Mouse (Mus musculus): ENCODE results near the gene Arntl. TPM values are rescaled to one million over a fixed set of nuclear protein-coding genes. Genes with fewer than 3 reads are reported as not detected.

Arntl gene
- total and polyA plus RNA-seq, 3 experiments = 4.6 to 29.9 (median 23.8) TPM

- Histone ChIP-seq H3K9me3 (replicated peaks) (no peaks in the 10 kb centered on the region), H3K27me3 (ENCODE audit: insufficient read depth, low read length) (peaks cover 17% of the 10 kb centered on the region), H3K4me1 (ENCODE audit: insufficient read depth, low read depth, low read length) (no peaks in the 10 kb centered on the region), H3K36me3 (replicated peaks) (no peaks in the 10 kb centered on the region), H3K4me3 (ENCODE audit: low read depth, low read length) (no peak overlapping the region)
- no peak for TF ChIP-seq POLR2AphosphoS5 (IDR thresholded peaks at IDR 0.05; ENCODE audit: insufficient replicate concordance, low read depth, low read length)
- no peak for TF ChIP-seq CTCF (IDR thresholded peaks at IDR 0.05; ENCODE audit: low read depth, low read length)
- TF ChIP-seq GATA1 (IDR thresholded peaks at IDR 0.05; ENCODE audit: borderline replicate concordance, low read length) = no peak
- TF ChIP-seq TAL1 (conservative IDR thresholded peaks at IDR 0.05; ENCODE audit: low read depth, low read length) = no peak
- no peak for TF ChIP-seq GATA2 (IDR thresholded peaks at IDR 0.05; ENCODE audit: borderline replicate concordance, low read depth, low read length)
- DNase-seq (ENCODE audit: low spot score) (no peak), ATAC-seq (ENCODE audit: extremely low read depth, insufficient number of reproducible peaks, low FRiP score, poor library complexity, severe bottlenecking) (no peak)
Observed at GRCm38 (mm10) chr7:113214245-113215169, 7.2 kb downstream of the Arntl start.

GRCm38 (mm10) chr7:113216152-113216551 is 8.9 kb downstream of the Arntl start:
- TF ChIP-seq GATA2 (IDR thresholded peaks at IDR 0.05; ENCODE audit: borderline replicate concordance, low read depth, low read length) (no peak), GATA1 (IDR thresholded peaks at IDR 0.05; ENCODE audit: borderline replicate concordance, low read length) (no peak), TAL1 (conservative IDR thresholded peaks at IDR 0.05; ENCODE audit: low read depth, low read length) (no peak), POLR2AphosphoS5 (IDR thresholded peaks at IDR 0.05; ENCODE audit: insufficient replicate concordance, low read depth, low read length) (no peak), CTCF (IDR thresholded peaks at IDR 0.05; ENCODE audit: low read depth, low read length) (no peak)
- no peak for DNase-seq (ENCODE audit: low spot score)
- Histone ChIP-seq H3K27me3 (ENCODE audit: insufficient read depth, low read length) (peaks cover 8% of the 10 kb centered on the region), H3K4me1 (ENCODE audit: insufficient read depth, low read depth, low read length) (no peaks in the 10 kb centered on the region), H3K4me3 (ENCODE audit: low read depth, low read length) (no peak overlapping the region), H3K36me3 (replicated peaks) (no peaks in the 10 kb centered on the region), H3K9me3 (replicated peaks) (no peaks in the 10 kb centered on the region)
- no peak for ATAC-seq (ENCODE audit: extremely low read depth, insufficient number of reproducible peaks, low FRiP score, poor library complexity, severe bottlenecking)

GRCm38 (mm10) chr7:113219416-113219815 is 12.2 kb downstream of the Arntl start:
- no peak for TF ChIP-seq POLR2AphosphoS5 (IDR thresholded peaks at IDR 0.05; ENCODE audit: insufficient replicate concordance, low read depth, low read length)
- no peak for TF ChIP-seq CTCF (IDR thresholded peaks at IDR 0.05; ENCODE audit: low read depth, low read length)
- no peak for TF ChIP-seq GATA1 (IDR thresholded peaks at IDR 0.05; ENCODE audit: borderline replicate concordance, low read length)
- TF ChIP-seq GATA2 (IDR thresholded peaks at IDR 0.05; ENCODE audit: borderline replicate concordance, low read depth, low read length) = no peak
- TF ChIP-seq TAL1 (conservative IDR thresholded peaks at IDR 0.05; ENCODE audit: low read depth, low read length) = no peak
- no peak overlapping the region for H3K4me3 ChIP-seq (ENCODE audit: low read depth, low read length)
- no peaks in the 10 kb centered on the region for H3K27me3 ChIP-seq (ENCODE audit: insufficient read depth, low read length)
- H3K9me3 ChIP-seq (replicated peaks) = no peaks in the 10 kb centered on the region
- H3K36me3 ChIP-seq (replicated peaks) = no peaks in the 10 kb centered on the region
- no peak for DNase-seq (ENCODE audit: low spot score)
- no peaks in the 10 kb centered on the region for H3K4me1 ChIP-seq (ENCODE audit: insufficient read depth, low read depth, low read length)
- no peak for ATAC-seq (ENCODE audit: extremely low read depth, insufficient number of reproducible peaks, low FRiP score, poor library complexity, severe bottlenecking)

GRCm38 (mm10) chr7:113219864-113220263 is 12.6 kb downstream of the Arntl start:
- no peaks in the 10 kb centered on the region for H3K9me3 ChIP-seq (replicated peaks)
- TF ChIP-seq POLR2AphosphoS5 (IDR thresholded peaks at IDR 0.05; ENCODE audit: insufficient replicate concordance, low read depth, low read length) (no peak), GATA2 (IDR thresholded peaks at IDR 0.05; ENCODE audit: borderline replicate concordance, low read depth, low read length) (no peak), CTCF (IDR thresholded peaks at IDR 0.05; ENCODE audit: low read depth, low read length) (no peak), TAL1 (conservative IDR thresholded peaks at IDR 0.05; ENCODE audit: low read depth, low read length) (no peak), GATA1 (IDR thresholded peaks at IDR 0.05; ENCODE audit: borderline replicate concordance, low read length) (no peak)
- no peak overlapping the region for H3K4me3 ChIP-seq (ENCODE audit: low read depth, low read length)
- ATAC-seq (ENCODE audit: extremely low read depth, insufficient number of reproducible peaks, low FRiP score, poor library complexity, severe bottlenecking) (no peak), DNase-seq (ENCODE audit: low spot score) (no peak)
- H3K27me3 ChIP-seq (ENCODE audit: insufficient read depth, low read length) = no peaks in the 10 kb centered on the region
- H3K4me1 ChIP-seq (ENCODE audit: insufficient read depth, low read depth, low read length) = no peaks in the 10 kb centered on the region
- no peaks in the 10 kb centered on the region for H3K36me3 ChIP-seq (replicated peaks)

- Histone ChIP-seq H3K4me3 (ENCODE audit: low read depth, low read length) (no peak overlapping the region), H3K27me3 (ENCODE audit: insufficient read depth, low read length) (no peaks in the 10 kb centered on the region), H3K9me3 (replicated peaks) (no peaks in the 10 kb centered on the region), H3K36me3 (replicated peaks) (no peaks in the 10 kb centered on the region), H3K4me1 (ENCODE audit: insufficient read depth, low read depth, low read length) (no peaks in the 10 kb centered on the region)
- DNase-seq (ENCODE audit: low spot score) (no peak), ATAC-seq (ENCODE audit: extremely low read depth, insufficient number of reproducible peaks, low FRiP score, poor library complexity, severe bottlenecking) (no peak)
- TF ChIP-seq GATA1 (IDR thresholded peaks at IDR 0.05; ENCODE audit: borderline replicate concordance, low read length) (no peak), CTCF (IDR thresholded peaks at IDR 0.05; ENCODE audit: low read depth, low read length) (no peak), GATA2 (IDR thresholded peaks at IDR 0.05; ENCODE audit: borderline replicate concordance, low read depth, low read length) (no peak), TAL1 (conservative IDR thresholded peaks at IDR 0.05; ENCODE audit: low read depth, low read length) (no peak), POLR2AphosphoS5 (IDR thresholded peaks at IDR 0.05; ENCODE audit: insufficient replicate concordance, low read depth, low read length) (no peak)
Observed at GRCm38 (mm10) chr7:113220691-113221238, 13.5 kb downstream of the Arntl start.

GRCm38 (mm10) chr7:113222821-113223220 is 15.6 kb downstream of the Arntl start:
- Histone ChIP-seq H3K4me3 (ENCODE audit: low read depth, low read length) (no peak overlapping the region), H3K4me1 (ENCODE audit: insufficient read depth, low read depth, low read length) (no peaks in the 10 kb centered on the region), H3K27me3 (ENCODE audit: insufficient read depth, low read length) (peaks cover 5% of the 10 kb centered on the region; the same call in 1 of the 2 replicates), H3K36me3 (replicated peaks) (no peaks in the 10 kb centered on the region), H3K9me3 (replicated peaks) (no peaks in the 10 kb centered on the region)
- DNase-seq (ENCODE audit: low spot score) = no peak
- TF ChIP-seq POLR2AphosphoS5 (IDR thresholded peaks at IDR 0.05; ENCODE audit: insufficient replicate concordance, low read depth, low read length) = no peak
- TF ChIP-seq CTCF (IDR thresholded peaks at IDR 0.05; ENCODE audit: low read depth, low read length) = no peak
- no peak for TF ChIP-seq GATA1 (IDR thresholded peaks at IDR 0.05; ENCODE audit: borderline replicate concordance, low read length)
- no peak for TF ChIP-seq TAL1 (conservative IDR thresholded peaks at IDR 0.05; ENCODE audit: low read depth, low read length)
- TF ChIP-seq GATA2 (IDR thresholded peaks at IDR 0.05; ENCODE audit: borderline replicate concordance, low read depth, low read length) = no peak
- no peak for ATAC-seq (ENCODE audit: extremely low read depth, insufficient number of reproducible peaks, low FRiP score, poor library complexity, severe bottlenecking)

Data from G1E (cell line).